13 mouse cellular contexts compared by ENCODE assay signal in the genomic region with DNA sequence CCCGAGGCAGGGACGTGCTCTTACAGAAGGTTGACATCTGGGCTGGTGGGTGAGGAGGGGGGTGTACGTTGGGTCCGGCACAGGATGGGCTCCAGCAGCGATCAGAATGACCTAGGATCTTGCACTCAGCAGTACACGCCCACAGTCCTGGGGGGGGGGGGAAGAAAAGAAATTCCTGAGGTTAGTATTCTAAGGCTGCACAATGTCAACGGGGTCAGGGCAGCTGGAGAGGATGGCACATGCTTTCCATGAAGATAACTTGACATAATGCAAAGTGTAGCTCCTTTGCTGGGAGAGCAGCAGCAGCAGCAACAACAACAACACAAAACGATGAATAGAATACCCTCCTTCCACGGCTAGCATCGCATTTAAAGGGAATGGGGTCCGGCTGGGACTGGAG. TPM values are rescaled to one million over a fixed set of nuclear protein-coding genes. Genes with fewer than 3 reads are reported as not detected.
DNase-seq lines count a peak whose midpoint lies in the region; ATAC-seq and TF ChIP-seq lines count a peak whose summit lies in the region.
"Had no signal": no experiment of that assay in that cellular context is flagged by ENCODE, and none has a peak within 500 bp of the region (broad histone marks: within the 10 kb centered on the region; RNA-seq: fewer than 3 reads in every experiment).

No protein-coding gene starts in this region.

- H3K4me1 ChIP-seq in forebrain, embryonic 11.5 days (replicated peaks; ENCODE audit: control insufficient read depth, insufficient read depth, low read length) = peaks cover 24% of the 10 kb centered on the region
- peaks cover 30% of the 10 kb centered on the region for H3K4me1 ChIP-seq in hindbrain, embryonic 16.5 days (ENCODE audit: control insufficient read depth, insufficient read depth, low read depth, low read length)
- H3K4me1 ChIP-seq in midbrain, embryonic 16.5 days (ENCODE audit: control insufficient read depth, insufficient read depth, low read length) = peaks cover 11% of the 10 kb centered on the region

- no peaks in the 10 kb centered on the region for H3K9me3 ChIP-seq in forebrain, embryonic 11.5 days (ENCODE audit: control insufficient read depth, low read length)
- H3K9me3 ChIP-seq in hindbrain, embryonic 16.5 days (ENCODE audit: control insufficient read depth, low read length) = no peaks in the 10 kb centered on the region
- no peaks in the 10 kb centered on the region for H3K9me3 ChIP-seq in midbrain, embryonic 16.5 days (replicated peaks; ENCODE audit: control insufficient read depth, low read length, poor library complexity, severe bottlenecking)

- no peaks in the 10 kb centered on the region for H3K36me3 ChIP-seq in forebrain, embryonic 11.5 days (ENCODE audit: control insufficient read depth, insufficient read depth, low read length)
- H3K36me3 ChIP-seq in hindbrain, embryonic 16.5 days (ENCODE audit: control insufficient read depth, insufficient read depth, low read length) = no peaks in the 10 kb centered on the region
- H3K36me3 ChIP-seq in midbrain, embryonic 16.5 days (ENCODE audit: control insufficient read depth, insufficient read depth, low read length) = no peaks in the 10 kb centered on the region

- no peak for ATAC-seq in forebrain, embryonic 11.5 days (replicated peaks; ENCODE audit: low FRiP score)
- no peak for ATAC-seq in hindbrain, embryonic 16.5 days
- ATAC-seq in midbrain, embryonic 16.5 days = no peak
- ATAC-seq: liver, postnatal 0 days had no signal

- H3K27ac ChIP-seq in forebrain, embryonic 11.5 days (ENCODE audit: low read depth, low read length) = no peak overlapping the region
- no peak overlapping the region for H3K27ac ChIP-seq in hindbrain, embryonic 16.5 days (ENCODE audit: low read depth, low read length)
- H3K27ac ChIP-seq in midbrain, embryonic 16.5 days (ENCODE audit: low read length) = no peak overlapping the region

- peaks cover 44% of the 10 kb centered on the region for H3K27me3 ChIP-seq in forebrain, embryonic 11.5 days (ENCODE audit: control insufficient read depth, insufficient read depth, low read length)
- peaks cover 8% of the 10 kb centered on the region for H3K27me3 ChIP-seq in hindbrain, embryonic 16.5 days (replicated peaks; ENCODE audit: control insufficient read depth, insufficient read depth, low read length)
- no peaks in the 10 kb centered on the region for H3K27me3 ChIP-seq in midbrain, embryonic 16.5 days (ENCODE audit: control insufficient read depth, insufficient read depth, low read depth, low read length)

- TF ChIP-seq POLR2A in brain, embryonic 14.5 days (IDR thresholded peaks at IDR 0.05; ENCODE audit: borderline replicate concordance, extremely low read depth, insufficient read depth, insufficient read length, poor library complexity, severe bottlenecking) = no peak

- WGBS in forebrain, embryonic 11.5 days = 3% methylated on average over 11 of the region's 11 CpGs
- WGBS in hindbrain, embryonic 16.5 days = 6% methylated on average over 11 of the region's 11 CpGs
- WGBS in midbrain, embryonic 16.5 days = 2% methylated on average over 11 of the region's 11 CpGs

- peak overlapping the region; percentile 42 for H3K4me3 ChIP-seq in forebrain, embryonic 11.5 days (ENCODE audit: low read depth, low read length)
- H3K4me3 ChIP-seq in hindbrain, embryonic 16.5 days (ENCODE audit: low read length) = peak overlapping the region; percentile 52
- H3K4me3 ChIP-seq in midbrain, embryonic 16.5 days (ENCODE audit: low read depth, low read length) = peak overlapping the region; percentile 71
- H3K4me3 ChIP-seq: megakaryocyte, embryonic 14.5 days had no signal

- no peak for TF ChIP-seq CTCF in brain, embryonic 14.5 days (IDR thresholded peaks at IDR 0.05; ENCODE audit: borderline replicate concordance, extremely low read depth, insufficient read depth, insufficient read length)

- DNase-seq in brain, embryonic 14.5 days (ENCODE audit: low read depth) = peak; percentile 26
- no peak for DNase-seq in forebrain, embryonic 11.5 days (ENCODE audit: low spot score)
- DNase-seq in right cerebral cortex, postnatal 10 days (ENCODE audit: low spot score in 2 of 2) = no peak
- no peak for DNase-seq in right cerebral cortex, adult 18-20 months
- no peak for DNase-seq in adrenal gland, adult 8-10 months
- DNase-seq in MN1 (ENCODE audit: low spot score) = no peak
- DNase-seq: cerebellum, adult 9-10 months; heart, postnatal 36 days; kidney, postnatal 25 days; liver, postnatal 0 days had no signal

- H3K4me2 ChIP-seq in forebrain, embryonic 11.5 days (ENCODE audit: low read depth, low read length, severe bottlenecking) = peak overlapping the region; percentile 58
- peak overlapping the region; percentile 88 for H3K4me2 ChIP-seq in hindbrain, embryonic 16.5 days (ENCODE audit: low read length)
- peak overlapping the region; percentile 81 for H3K4me2 ChIP-seq in midbrain, embryonic 16.5 days (ENCODE audit: low read length)

- no peak overlapping the region for H3K9ac ChIP-seq in forebrain, embryonic 11.5 days (ENCODE audit: low read length)
- H3K9ac ChIP-seq in hindbrain, embryonic 16.5 days (ENCODE audit: low read depth, low read length) = peak overlapping the region; percentile 72
- H3K9ac ChIP-seq in midbrain, embryonic 16.5 days (ENCODE audit: low read depth, low read length) = peak overlapping the region; percentile 87
- H3K9ac ChIP-seq: liver, postnatal 0 days had no signal

RNA-seq across cellular contexts. Expression of gene Pcdh8, which starts 3.5 kb away (rescaled TPM):
- 64.5 and 68.9 TPM in 2 replicates for polyA plus RNA-seq in brain, embryonic 14.5 days (2012; rRNA removed)
- 11.4 and 13.7 TPM in 2 replicates for polyA plus RNA-seq in forebrain, embryonic 11.5 days (2014; fragmentation: Nextera tagmentation; extraction: Ambion mirVana)
- polyA plus RNA-seq in hindbrain, embryonic 16.5 days (2015; fragmentation: Nextera tagmentation; extraction: Ambion mirVana) = 35.7 and 42.8 TPM in 2 replicates
- polyA plus RNA-seq in midbrain, embryonic 16.5 days (2015; fragmentation: Nextera tagmentation; extraction: Ambion mirVana) = 54.5 and 64.5 TPM in 2 replicates
- under 1 TPM in 3 of 4 experiments, not detected in 1; 0.08 to 0.61 (median 0.21) TPM for total RNA-seq in adrenal gland, adult 8-10 months (2022)
- polyA plus RNA-seq: liver, postnatal 0 days had no signal
